Comparison of ENCODE assay signal across 9 mouse cellular contexts in the genomic region with DNA sequence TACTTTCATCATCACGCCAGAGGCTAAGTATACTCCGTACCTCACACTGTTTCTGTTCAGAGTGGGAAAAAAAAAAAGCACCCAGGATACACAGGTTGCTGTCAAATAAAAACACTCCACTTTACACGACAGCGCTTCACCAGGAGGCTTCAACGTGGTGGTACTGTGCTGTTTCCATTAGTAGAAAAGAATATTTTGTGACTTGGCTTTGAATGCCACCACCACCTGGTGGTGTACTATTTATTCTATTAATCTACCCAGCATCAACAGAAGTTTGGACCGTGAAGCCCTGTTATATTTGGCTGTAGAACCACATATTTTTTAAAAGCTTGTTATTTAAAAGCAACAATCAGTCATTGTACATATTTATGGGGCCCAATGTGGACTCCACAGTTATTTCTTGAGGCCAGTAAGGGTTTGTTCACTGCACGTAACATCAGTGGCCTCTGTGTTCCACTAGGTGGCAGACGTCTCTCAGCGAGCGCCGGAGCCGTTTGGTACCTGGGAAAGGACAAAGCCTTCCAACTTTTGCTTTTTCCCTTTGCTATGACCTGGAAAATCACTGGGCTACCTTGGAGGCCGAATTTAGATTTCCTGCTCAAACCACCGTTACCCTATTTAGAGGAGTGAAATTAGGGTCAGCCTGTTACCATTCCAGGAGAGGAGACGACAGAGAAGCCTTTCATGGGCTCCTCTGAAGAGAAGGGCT. TPM values are rescaled to one million over a fixed set of nuclear protein-coding genes. Genes with fewer than 3 reads are reported as not detected.
DNase-seq lines count a peak whose midpoint lies in the region; ATAC-seq and TF ChIP-seq lines count a peak whose summit lies in the region.
"Had no signal": no experiment of that assay in that cellular context is flagged by ENCODE, and none has a peak within 500 bp of the region (broad histone marks: within the 10 kb centered on the region; RNA-seq: fewer than 3 reads in every experiment).

No protein-coding gene starts in this region.

- H3K36me3 ChIP-seq in ES-Bruce4 (ENCODE audit: control insufficient read depth, insufficient read depth, low read length, poor library complexity, severe bottlenecking): no peaks in the 10 kb centered on the region
- no peaks in the 10 kb centered on the region for H3K36me3 ChIP-seq in neural tube, embryonic 14.5 days (ENCODE audit: control insufficient read depth, insufficient read depth, low read length)

- no peak overlapping the region for H3K4me2 ChIP-seq in neural tube, embryonic 14.5 days (ENCODE audit: low read depth, low read length)
- H3K4me2 ChIP-seq: heart, embryonic 13.5 days had no signal

- DNase-seq in heart, postnatal 36 days: peak; percentile 68 to 70
- peak; percentile 77 to 81 for DNase-seq in kidney, postnatal 4 days
- DNase-seq in lung, adult 18-20 months: peak; percentile 39 to 57
- peak; percentile 64 for DNase-seq in testis, postnatal 10 days (ENCODE audit: low spot score)

- TF ChIP-seq CTCF in ES-Bruce4 (IDR thresholded peaks at IDR 0.05; ENCODE audit: low read depth, low read length): peak; percentile 72
- peak; percentile 92 for TF ChIP-seq CTCF in bone marrow macrophage, adult 2 months (IDR thresholded peaks at IDR 0.05; ENCODE audit: low read depth, low read length)
- peak; percentile 91 for TF ChIP-seq CTCF in embryonic fibroblast, embryonic 13.5 days (IDR thresholded peaks at IDR 0.05; ENCODE audit: borderline replicate concordance, insufficient read depth, low read length)

- no peaks in the 10 kb centered on the region for H3K4me1 ChIP-seq in ES-Bruce4 (ENCODE audit: control insufficient read depth, insufficient read depth, low read length)
- peaks cover 17% of the 10 kb centered on the region for H3K4me1 ChIP-seq in bone marrow macrophage, adult 2 months (ENCODE audit: control insufficient read depth, insufficient read depth, low read length)
- no peaks in the 10 kb centered on the region for H3K4me1 ChIP-seq in embryonic fibroblast, embryonic 13.5 days (ENCODE audit: control insufficient read depth, insufficient read depth, low read length)
- H3K4me1 ChIP-seq in neural tube, embryonic 14.5 days (ENCODE audit: control insufficient read depth, insufficient read depth, low read length): no peaks in the 10 kb centered on the region
- H3K4me1 ChIP-seq: heart, embryonic 13.5 days had no signal

- no peak overlapping the region for H3K4me3 ChIP-seq in ES-Bruce4 (ENCODE audit: low read depth, low read length)
- no peak overlapping the region for H3K4me3 ChIP-seq in bone marrow macrophage, adult 2 months (ENCODE audit: insufficient read depth, low read length)
- no peak overlapping the region for H3K4me3 ChIP-seq in embryonic fibroblast, embryonic 13.5 days (ENCODE audit: insufficient read depth, low read length)
- H3K4me3 ChIP-seq in neural tube, embryonic 14.5 days (ENCODE audit: low read depth, low read length): no peak overlapping the region
- H3K4me3 ChIP-seq: heart, embryonic 13.5 days had no signal

- H3K27me3 ChIP-seq in ES-Bruce4 (ENCODE audit: control insufficient read depth, insufficient read depth, low read length, poor library complexity, severe bottlenecking): no peaks in the 10 kb centered on the region
- H3K27me3 ChIP-seq in neural tube, embryonic 14.5 days (ENCODE audit: control insufficient read depth, insufficient read depth, low read length): no peaks in the 10 kb centered on the region
- H3K27me3 ChIP-seq: heart, embryonic 13.5 days had no signal

- H3K9me3 ChIP-seq in ES-Bruce4 (replicated peaks; ENCODE audit: control insufficient read depth, insufficient read depth, low read length, poor library complexity, severe bottlenecking): no peaks in the 10 kb centered on the region
- no peaks in the 10 kb centered on the region for H3K9me3 ChIP-seq in neural tube, embryonic 14.5 days (ENCODE audit: control insufficient read depth, low read length)
- H3K9me3 ChIP-seq: heart, embryonic 13.5 days had no signal

- no peak overlapping the region for H3K27ac ChIP-seq in ES-Bruce4 (ENCODE audit: insufficient read depth, low read length)
- H3K27ac ChIP-seq in bone marrow macrophage, adult 2 months (ENCODE audit: insufficient read depth, low read depth, low read length): no peak overlapping the region
- H3K27ac ChIP-seq in embryonic fibroblast, embryonic 13.5 days (ENCODE audit: insufficient read depth, low read length): no peak overlapping the region
- H3K27ac ChIP-seq in neural tube, embryonic 14.5 days (ENCODE audit: low read depth, low read length): no peak overlapping the region
- H3K27ac ChIP-seq: heart, embryonic 13.5 days had no signal

- TF ChIP-seq POLR2A in ES-Bruce4 (IDR thresholded peaks at IDR 0.05; ENCODE audit: insufficient read depth, low read length): no peak
- TF ChIP-seq POLR2A in bone marrow macrophage, adult 2 months (IDR thresholded peaks at IDR 0.05; ENCODE audit: borderline replicate concordance, low read depth, low read length): no peak
- TF ChIP-seq POLR2A in embryonic fibroblast, embryonic 13.5 days (IDR thresholded peaks at IDR 0.05; ENCODE audit: low read depth, low read length): no peak

- TF ChIP-seq EP300 in ES-Bruce4 (IDR thresholded peaks at IDR 0.05; ENCODE audit: insufficient read depth, low read depth, low read length): no peak

- intact Hi-C loops in heart, postnatal 36 days (cut with DNase I): loop anchor here (1.0 to 5.0 kb wide), 2 partner anchors 171 to 320 kb away; partner anchors contain the start of gene Vav3

- WGBS in neural tube, embryonic 14.5 days: 29% methylated on average over 15 of the region's 15 CpGs

- ATAC-seq in neural tube, embryonic 14.5 days (ENCODE audit: low read depth): peak; percentile 86

- H3K9ac ChIP-seq in ES-Bruce4 (ENCODE audit: low read depth, poor library complexity, severe bottlenecking): no peak overlapping the region
- no peak overlapping the region for H3K9ac ChIP-seq in neural tube, embryonic 14.5 days (replicated peaks; ENCODE audit: low read depth, low read length)
- H3K9ac ChIP-seq: heart, embryonic 13.5 days had no signal

RNA-seq across cellular contexts. Expression of gene Slc25a24, which starts 48.3 kb away (rescaled TPM):
- 16.2 TPM in 2 replicates for polyA plus RNA-seq in ES-Bruce4 (2011; ENCODE audit: insufficient read depth, insufficient read length, low read depth, missing spikeins)
- 46.2 and 48.2 TPM in 2 replicates for polyA plus RNA-seq in bone marrow macrophage, adult 2 months (2012; ENCODE audit: insufficient read depth, insufficient read length, missing spikeins)
- 58.7 and 72.0 TPM in 2 replicates for polyA plus RNA-seq in embryonic fibroblast, embryonic 13.5 days (2011; ENCODE audit: insufficient read length, low read depth, missing spikeins)
- 1 to 10 TPM; 5.3 to 6.4 TPM for total RNA-seq in heart, postnatal 36 days (2021)
- polyA plus RNA-seq in neural tube, embryonic 14.5 days (2014; fragmentation: Nextera tagmentation; extraction: Ambion mirVana): 3.0 and 8.0 TPM in 2 replicates
